Mouse (Mus musculus): Measurements from ENCODE around the gene Klhdc8b.

- TF ChIP-seq CEBPB (IDR thresholded peaks at IDR 0.05; ENCODE audit: low read depth): no peak
- TF ChIP-seq CTCF (IDR thresholded peaks at IDR 0.05; ENCODE audit: control insufficient read depth, insufficient read depth, insufficient read length): no peak
- TF ChIP-seq MYOD1 (IDR thresholded peaks at IDR 0.05; ENCODE audit: control insufficient read depth, insufficient read length, low read depth): no peak
- no peak for TF ChIP-seq MYOG (IDR thresholded peaks at IDR 0.05; ENCODE audit: control insufficient read depth, extremely low read depth, insufficient read length)
- no peak for TF ChIP-seq MAX (IDR thresholded peaks at IDR 0.05)
- no peak for TF ChIP-seq USF1 (IDR thresholded peaks at IDR 0.05; ENCODE audit: low read depth)
Measured at GRCm38 (mm10) chr9:108440485-108440884, 20.9 kb downstream of the Klhdc8b start.

Data from C2C12 (cell line).